Mouse (Mus musculus): Measurements from ENCODE around the gene Sspn. TPM values are rescaled to one million over a fixed set of nuclear protein-coding genes. Genes with fewer than 3 reads are reported as not detected.

The Sspn gene
- polyA plus RNA-seq, 1 experiment from 2014 or later = 7.4 TPM

GRCm38 (mm10) chr6:145973356-145973755, 41.9 kb downstream of the Sspn start:
- no peak for ATAC-seq (ENCODE audit: insufficient read depth)
- WGBS = 55% methylated on average over 5 of the region's 5 CpGs
- no peaks in the 10 kb centered on the region for H3K27me3 ChIP-seq (ENCODE audit: insufficient read depth, low read length)
- no peaks in the 10 kb centered on the region for H3K36me3 ChIP-seq (ENCODE audit: insufficient read depth)
- no peaks in the 10 kb centered on the region for H3K9me3 ChIP-seq (ENCODE audit: low read depth, low read length)
- no peak for DNase-seq
- no peak overlapping the region for H3K4me3 ChIP-seq (ENCODE audit: low read depth, low read length)
- no peak for TF ChIP-seq CTCF (IDR thresholded peaks at IDR 0.05; ENCODE audit: low read depth)
- no peaks in the 10 kb centered on the region for H3K4me1 ChIP-seq (ENCODE audit: insufficient read depth)
- H3K27ac ChIP-seq (ENCODE audit: low read depth) = no peak overlapping the region
- no peak overlapping the region for H3K4me2 ChIP-seq
- no peak overlapping the region for H3K9ac ChIP-seq

DNA sequence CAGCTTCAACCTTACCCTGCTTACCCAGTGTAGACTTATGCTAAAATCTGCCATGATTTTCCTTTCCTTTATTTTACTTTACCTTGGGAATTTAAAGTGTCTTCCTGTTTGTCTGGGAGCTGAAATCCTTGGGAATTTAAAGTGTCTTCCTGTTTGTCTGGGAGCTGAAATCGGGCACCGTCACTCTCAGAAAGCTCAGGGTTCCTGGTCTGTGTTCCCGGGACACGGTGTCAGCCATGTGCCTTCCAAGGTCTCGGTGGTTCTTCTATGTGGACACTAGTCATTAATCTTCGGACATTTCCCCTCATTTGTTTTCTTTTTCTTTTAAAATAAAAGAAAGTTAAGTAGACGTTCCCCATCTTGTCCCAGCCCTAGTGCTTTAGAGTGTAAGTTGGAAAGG, 43.3 kb downstream of the Sspn start:
- WGBS = 44% methylated on average over 7 of the region's 7 CpGs
- Histone ChIP-seq H3K36me3 (ENCODE audit: insufficient read depth) (no peaks in the 10 kb centered on the region), H3K9me3 (ENCODE audit: low read depth, low read length) (no peaks in the 10 kb centered on the region), H3K4me3 (ENCODE audit: low read depth, low read length) (no peak overlapping the region), H3K4me1 (ENCODE audit: insufficient read depth) (no peaks in the 10 kb centered on the region), H3K4me2 (no peak overlapping the region), H3K27ac (ENCODE audit: low read depth) (no peak overlapping the region), H3K27me3 (ENCODE audit: insufficient read depth, low read length) (no peaks in the 10 kb centered on the region), H3K9ac (no peak overlapping the region)
- TF ChIP-seq CTCF (IDR thresholded peaks at IDR 0.05; ENCODE audit: low read depth) = no peak
- DNase-seq (no peak), ATAC-seq (ENCODE audit: insufficient read depth) (no peak)

- Histone ChIP-seq H3K36me3 (ENCODE audit: insufficient read depth) (no peaks in the 10 kb centered on the region), H3K9me3 (ENCODE audit: low read depth, low read length) (no peaks in the 10 kb centered on the region), H3K9ac (no peak overlapping the region), H3K4me2 (no peak overlapping the region), H3K4me3 (ENCODE audit: low read depth, low read length) (no peak overlapping the region), H3K27me3 (ENCODE audit: insufficient read depth, low read length) (no peaks in the 10 kb centered on the region), H3K4me1 (ENCODE audit: insufficient read depth) (no peaks in the 10 kb centered on the region), H3K27ac (ENCODE audit: low read depth) (no peak overlapping the region)
- ATAC-seq (ENCODE audit: insufficient read depth) (no peak), DNase-seq (no peak)
- WGBS = 80% methylated on average over 3 of the region's 3 CpGs
- TF ChIP-seq CTCF (IDR thresholded peaks at IDR 0.05; ENCODE audit: low read depth) = no peak
Measured at GRCm38 (mm10) chr6:145977344-145977743, 45.9 kb downstream of the Sspn start.

GRCm38 (mm10) chr6:145977771-145978450, 46.5 kb downstream of the Sspn start:
- TF ChIP-seq CTCF (IDR thresholded peaks at IDR 0.05; ENCODE audit: low read depth) = no peak
- H3K27me3 ChIP-seq (ENCODE audit: insufficient read depth, low read length) = no peaks in the 10 kb centered on the region
- H3K4me2 ChIP-seq = no peak overlapping the region
- H3K27ac ChIP-seq (ENCODE audit: low read depth) = no peak overlapping the region
- H3K4me3 ChIP-seq (ENCODE audit: low read depth, low read length) = no peak overlapping the region
- DNase-seq (no peak), ATAC-seq (ENCODE audit: insufficient read depth) (no peak)
- no peaks in the 10 kb centered on the region for H3K9me3 ChIP-seq (ENCODE audit: low read depth, low read length)
- no peak overlapping the region for H3K9ac ChIP-seq
- no peaks in the 10 kb centered on the region for H3K4me1 ChIP-seq (ENCODE audit: insufficient read depth)
- no peaks in the 10 kb centered on the region for H3K36me3 ChIP-seq (ENCODE audit: insufficient read depth)
- 65% methylated on average over 8 of the region's 8 CpGs for WGBS

- ATAC-seq (ENCODE audit: insufficient read depth) (no peak), DNase-seq (no peak)
- no peak overlapping the region for H3K27ac ChIP-seq (ENCODE audit: low read depth)
- H3K4me2 ChIP-seq = no peak overlapping the region
- no peak overlapping the region for H3K4me3 ChIP-seq (ENCODE audit: low read depth, low read length)
- no peaks in the 10 kb centered on the region for H3K4me1 ChIP-seq (ENCODE audit: insufficient read depth)
- H3K27me3 ChIP-seq (ENCODE audit: insufficient read depth, low read length) = no peaks in the 10 kb centered on the region
- no peaks in the 10 kb centered on the region for H3K36me3 ChIP-seq (ENCODE audit: insufficient read depth)
- WGBS = 80% methylated on average over 8 of the region's 8 CpGs
- no peak overlapping the region for H3K9ac ChIP-seq
- H3K9me3 ChIP-seq (ENCODE audit: low read depth, low read length) = no peaks in the 10 kb centered on the region
- no peak for TF ChIP-seq CTCF (IDR thresholded peaks at IDR 0.05; ENCODE audit: low read depth)
Measured at GRCm38 (mm10) chr6:145981074-145981473, 49.6 kb downstream of the Sspn start.

- WGBS = 88% methylated on average over 4 of the region's 4 CpGs
- Histone ChIP-seq H3K9me3 (ENCODE audit: low read depth, low read length) (no peaks in the 10 kb centered on the region), H3K4me1 (ENCODE audit: insufficient read depth) (no peaks in the 10 kb centered on the region), H3K4me3 (ENCODE audit: low read depth, low read length) (no peak overlapping the region), H3K9ac (no peak overlapping the region), H3K36me3 (ENCODE audit: insufficient read depth) (no peaks in the 10 kb centered on the region), H3K4me2 (no peak overlapping the region), H3K27ac (ENCODE audit: low read depth) (no peak overlapping the region), H3K27me3 (ENCODE audit: insufficient read depth, low read length) (no peaks in the 10 kb centered on the region)
- no peak for TF ChIP-seq CTCF (IDR thresholded peaks at IDR 0.05; ENCODE audit: low read depth)
- ATAC-seq (ENCODE audit: insufficient read depth) = no peak
- DNase-seq = no peak
Measured at GRCm38 (mm10) chr6:145982335-145982734, 50.9 kb downstream of the Sspn start.

DNA sequence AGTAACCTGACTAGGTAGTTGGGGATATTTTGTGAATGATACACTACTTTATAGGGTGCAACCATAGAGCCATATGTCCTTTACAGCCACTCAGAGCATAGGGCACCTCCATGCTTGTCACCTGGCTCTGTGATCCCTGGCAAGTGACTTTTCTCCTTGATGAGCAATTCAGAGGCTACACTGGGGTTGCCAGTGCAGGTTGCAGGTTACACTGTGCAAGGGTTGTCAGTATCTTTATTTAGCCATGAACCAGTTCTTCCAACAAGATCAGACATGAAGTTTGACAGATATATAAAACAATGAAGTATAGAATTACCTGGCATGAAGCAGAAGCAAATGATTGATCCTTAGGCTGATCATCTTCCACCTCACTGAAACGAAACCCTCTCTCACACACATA, 59.1 kb downstream of the Sspn start:
- Histone ChIP-seq H3K4me3 (ENCODE audit: low read depth, low read length) (no peak overlapping the region), H3K4me1 (ENCODE audit: insufficient read depth) (no peaks in the 10 kb centered on the region), H3K4me2 (no peak overlapping the region), H3K27ac (ENCODE audit: low read depth) (no peak overlapping the region), H3K9ac (no peak overlapping the region), H3K36me3 (ENCODE audit: insufficient read depth) (no peaks in the 10 kb centered on the region), H3K9me3 (ENCODE audit: low read depth, low read length) (no peaks in the 10 kb centered on the region), H3K27me3 (ENCODE audit: insufficient read depth, low read length) (no peaks in the 10 kb centered on the region)
- no peak for TF ChIP-seq CTCF (IDR thresholded peaks at IDR 0.05; ENCODE audit: low read depth)
- no peak for DNase-seq
- ATAC-seq (ENCODE audit: insufficient read depth) = no peak
- 64% methylated on average over 1 of the region's 1 CpGs for WGBS

Data from lung, embryonic 14.5 days (tissue).